Mouse (Mus musculus): ENCODE data around the gene Hdgfl2. TPM values are rescaled to one million over a fixed set of nuclear protein-coding genes. Genes with fewer than 3 reads are reported as not detected.

The Hdgfl2 gene
- polyA plus RNA-seq, 1 experiment from 2014 or later = 65.8 TPM

DNA sequence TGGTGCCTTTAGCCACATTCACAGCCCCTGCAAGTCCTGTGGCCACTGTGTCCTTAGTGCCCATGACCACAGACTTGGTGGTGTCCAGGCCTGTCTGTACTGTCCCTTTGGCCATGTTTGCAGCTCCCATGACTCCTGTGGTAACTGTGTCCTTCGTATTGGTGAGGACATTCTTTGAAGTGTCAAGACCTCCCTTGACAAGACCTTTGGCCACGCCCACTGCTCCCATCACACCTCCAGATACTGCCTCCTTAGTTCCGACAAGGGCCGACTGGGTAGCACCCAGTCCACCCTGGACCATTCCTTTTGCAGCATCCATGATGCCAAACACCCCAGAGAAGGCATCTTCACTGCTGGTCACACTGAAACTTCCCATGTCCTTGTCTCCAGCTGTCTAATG is 27.5 kb downstream of the Hdgfl2 start:
- no peak for ATAC-seq (replicated peaks; ENCODE audit: insufficient number of reproducible peaks, insufficient read depth, low FRiP score, low read depth)

DNA sequence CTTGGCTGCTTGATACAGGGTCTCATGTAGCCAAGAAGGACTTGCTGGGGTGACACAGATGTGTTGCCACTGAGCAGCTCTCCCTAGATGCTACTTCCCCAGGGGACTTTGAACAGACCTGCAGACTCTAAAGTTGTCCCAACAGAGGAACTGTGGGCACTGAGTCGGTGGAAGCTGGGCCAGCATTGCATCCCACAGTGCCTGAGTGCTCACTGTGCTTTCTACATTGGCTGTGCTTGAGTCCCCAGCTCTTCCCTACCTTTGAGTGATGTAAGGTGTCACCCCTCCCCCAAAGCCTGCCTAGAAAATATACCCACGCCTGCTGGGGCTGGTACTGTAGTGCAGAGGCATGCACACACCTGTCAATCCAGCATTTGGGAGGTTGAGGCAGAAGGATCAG is 28.3 kb downstream of the Hdgfl2 start:
- Histone ChIP-seq H3K27me3 (no peaks in the 10 kb centered on the region), H3K4me2 (no peak overlapping the region), H3K4me1 (replicated peaks) (peaks cover 20% of the 10 kb centered on the region), H3K9ac (no peak overlapping the region), H3K4me3 (no peak overlapping the region), H3K27ac (no peak overlapping the region), H3K9me3 (replicated peaks) (no peaks in the 10 kb centered on the region), H3K36me3 (peaks cover 11% of the 10 kb centered on the region; the same call in 1 of the 2 replicates)
- no peak for ATAC-seq (replicated peaks; ENCODE audit: insufficient number of reproducible peaks, insufficient read depth, low FRiP score, low read depth)
- WGBS = 64% methylated on average over 2 of the region's 2 CpGs

More for the DNA sequence above, 27.5 kb downstream of the Hdgfl2 start:
- H3K36me3 ChIP-seq = peaks cover 18% of the 10 kb centered on the region; the same call in 1 of the 2 replicates
- H3K4me3 ChIP-seq = no peak overlapping the region
- H3K4me1 ChIP-seq (replicated peaks) = peaks cover 20% of the 10 kb centered on the region
- H3K27me3 ChIP-seq = no peaks in the 10 kb centered on the region
- no peak overlapping the region for H3K4me2 ChIP-seq
- H3K27ac ChIP-seq = no peak overlapping the region
- WGBS = 75% methylated on average over 4 of the region's 4 CpGs
- no peaks in the 10 kb centered on the region for H3K9me3 ChIP-seq (replicated peaks)
- no peak overlapping the region for H3K9ac ChIP-seq

DNA sequence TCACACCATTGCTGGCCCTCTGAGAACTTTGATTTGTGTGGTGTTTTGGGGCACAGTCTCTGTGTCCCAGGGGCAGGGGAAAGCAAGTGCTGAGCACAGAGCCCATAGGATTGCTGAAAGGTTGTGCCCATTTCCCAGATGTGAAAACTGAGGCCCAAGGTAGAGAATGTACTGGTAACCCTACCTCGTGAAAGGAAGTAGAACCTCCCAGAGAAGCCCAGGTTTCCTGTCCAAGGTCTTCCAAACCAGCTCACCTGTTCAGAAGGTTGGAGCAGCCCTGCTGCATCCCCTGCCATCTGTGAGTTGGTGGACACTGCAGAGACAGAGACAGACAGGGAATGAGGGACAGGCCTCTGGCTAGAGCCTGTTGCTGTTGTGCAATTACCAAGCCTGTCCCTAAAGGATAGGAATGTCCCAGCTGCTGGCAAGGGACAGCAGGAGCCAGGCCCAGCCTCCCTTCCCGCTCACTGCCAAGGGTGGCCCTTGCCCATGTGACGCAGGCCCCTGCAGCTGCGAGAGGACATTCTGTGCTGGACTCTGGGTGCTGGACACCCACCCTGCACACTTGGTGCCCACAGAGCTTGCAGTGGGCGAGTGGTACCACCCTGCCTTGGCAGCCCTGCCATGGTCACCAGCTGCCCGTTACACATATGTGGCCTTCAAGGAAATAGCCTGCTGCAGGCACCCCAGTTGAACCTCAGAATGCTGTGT is 29.1 kb downstream of the Hdgfl2 start:
- H3K4me2 ChIP-seq = no peak overlapping the region

DNA sequence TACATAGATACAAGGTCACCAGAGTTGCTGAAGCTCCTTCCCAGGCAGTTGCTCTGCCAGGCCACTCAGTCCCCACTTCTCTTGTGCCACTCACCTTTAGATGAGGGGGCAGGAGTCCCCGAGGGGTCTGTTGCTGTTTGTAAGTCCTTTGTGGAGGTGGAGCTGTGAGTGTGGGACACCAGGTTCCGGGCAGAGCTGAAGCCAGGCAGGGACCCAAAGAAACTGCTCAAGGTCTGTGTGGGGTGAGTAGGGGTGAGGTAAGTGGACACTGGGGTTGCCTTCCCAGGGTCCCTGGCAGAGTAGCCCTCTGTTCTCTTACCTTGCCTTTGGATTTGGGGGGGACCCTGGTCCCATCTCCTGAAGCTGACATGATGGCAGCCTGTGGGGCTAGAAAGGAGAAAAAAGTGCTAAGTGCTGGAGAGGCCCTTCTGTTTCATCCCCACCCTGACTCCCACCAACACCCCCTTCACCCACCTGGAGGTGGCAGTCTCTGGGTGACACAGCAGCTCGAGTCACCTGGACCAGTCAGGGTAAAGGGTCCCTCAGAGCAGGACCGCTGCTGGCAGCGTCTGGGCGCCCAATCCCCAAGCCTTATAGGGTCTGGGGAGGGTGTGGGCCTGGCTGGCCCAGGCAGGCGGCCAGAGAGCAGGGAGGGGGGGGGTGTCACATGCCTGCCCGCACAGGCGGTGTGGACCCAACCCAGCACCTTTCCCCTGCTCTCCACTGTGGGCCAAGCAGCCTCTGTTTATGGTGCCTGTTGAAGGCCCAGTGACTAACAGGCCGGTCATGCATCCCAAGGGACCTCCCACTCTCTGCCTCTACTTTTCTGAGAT is 30.0 kb downstream of the Hdgfl2 start, which contains the start of gene Plin4:
TSS of gene Plin4 (minus strand) at position 585 of the 833 bp plus-strand sequence.
- ATAC-seq (replicated peaks; ENCODE audit: insufficient number of reproducible peaks, insufficient read depth, low FRiP score, low read depth) = peak; percentile 77

More for the DNA sequence above, 29.1 kb downstream of the Hdgfl2 start:
- Histone ChIP-seq H3K36me3 (0 out of 2 replicates have a peak, but pooled peaks cover 4% of the 10 kb centered on the region), H3K27ac (peak overlapping the region; percentile 63), H3K4me3 (no peak overlapping the region), H3K9ac (0 out of 2 replicates have a peak overlapping the region, but pooled peaks have one; percentile 1), H3K4me1 (replicated peaks) (peaks cover 20% of the 10 kb centered on the region), H3K27me3 (no peaks in the 10 kb centered on the region), H3K9me3 (replicated peaks) (no peaks in the 10 kb centered on the region)
- 68% methylated on average over 6 of the region's 6 CpGs for WGBS
- peak; percentile 64 for ATAC-seq (replicated peaks; ENCODE audit: insufficient number of reproducible peaks, insufficient read depth, low FRiP score, low read depth)

DNA sequence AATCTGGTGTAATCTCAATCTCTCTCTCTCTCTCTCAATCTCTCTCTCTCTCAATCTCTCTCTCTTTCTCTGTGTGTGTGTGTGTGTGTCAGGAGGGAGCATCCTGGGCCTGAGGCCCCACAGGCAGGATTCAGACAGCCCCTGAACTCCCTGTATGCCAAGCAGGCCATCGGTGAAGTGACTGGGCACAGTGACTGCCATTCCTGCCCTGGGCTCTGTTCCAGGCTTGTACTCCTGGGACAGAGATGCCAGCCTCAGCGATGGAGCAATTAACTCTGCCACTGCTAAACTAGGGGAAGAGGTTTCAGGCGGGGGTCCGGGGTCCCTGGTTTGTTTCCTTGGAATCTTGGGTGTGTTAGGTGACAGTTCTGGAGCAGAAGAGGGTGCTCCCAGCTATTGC is 31.1 kb downstream of the Hdgfl2 start:
- Histone ChIP-seq H3K4me2 (no peak overlapping the region), H3K27me3 (no peaks in the 10 kb centered on the region), H3K9ac (no peak overlapping the region), H3K36me3 (no peaks in the 10 kb centered on the region), H3K27ac (no peak overlapping the region), H3K4me3 (no peak overlapping the region), H3K9me3 (replicated peaks) (no peaks in the 10 kb centered on the region), H3K4me1 (replicated peaks) (peaks cover 20% of the 10 kb centered on the region)
- WGBS = 67% methylated on average over 4 of the region's 4 CpGs
- no peak for ATAC-seq (replicated peaks; ENCODE audit: insufficient number of reproducible peaks, insufficient read depth, low FRiP score, low read depth)

More for the DNA sequence above, 30.0 kb downstream of the Hdgfl2 start, which contains the start of gene Plin4:
- Histone ChIP-seq H3K9me3 (replicated peaks) (no peaks in the 10 kb centered on the region), H3K4me3 (0 out of 2 replicates have a peak within 1 kb of the TSS, but pooled peaks have one; percentile 8), H3K4me1 (replicated peaks) (peaks cover 20% of the 10 kb centered on the region), H3K9ac (peak within 1 kb of the TSS; percentile 25; the same call in 1 of the 2 replicates), H3K27ac (peak within 1 kb of the TSS; percentile 63), H3K27me3 (no peaks in the 10 kb centered on the region), H3K36me3 (no peaks in the 10 kb centered on the region), H3K4me2 (peak within 1 kb of the TSS; percentile 33; the same call in 1 of the 2 replicates)
- 41% methylated on average over 10 of the region's 10 CpGs for WGBS

DNA sequence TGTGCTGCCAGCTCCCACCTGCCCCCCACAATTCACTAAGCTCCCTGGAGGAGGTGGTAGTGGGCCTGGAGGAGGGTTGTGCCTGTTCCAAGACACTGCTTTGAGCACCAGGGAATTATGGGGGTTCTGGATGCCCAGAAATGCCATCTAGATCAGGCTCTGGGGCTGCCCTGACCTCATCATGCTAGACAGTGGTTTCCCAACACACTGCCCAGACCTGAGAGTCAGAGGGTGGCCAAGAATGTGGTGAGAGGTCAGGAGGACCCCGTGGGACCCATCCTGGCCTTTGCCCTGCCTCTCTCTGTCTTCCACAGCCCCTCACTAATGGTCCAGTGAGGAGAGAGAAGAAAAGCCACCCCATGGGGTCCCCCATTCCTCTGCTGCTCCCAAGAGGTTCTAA is 31.6 kb downstream of the Hdgfl2 start:
- H3K9ac ChIP-seq = no peak overlapping the region
- 50% methylated on average over 1 of the region's 1 CpGs for WGBS

DNA sequence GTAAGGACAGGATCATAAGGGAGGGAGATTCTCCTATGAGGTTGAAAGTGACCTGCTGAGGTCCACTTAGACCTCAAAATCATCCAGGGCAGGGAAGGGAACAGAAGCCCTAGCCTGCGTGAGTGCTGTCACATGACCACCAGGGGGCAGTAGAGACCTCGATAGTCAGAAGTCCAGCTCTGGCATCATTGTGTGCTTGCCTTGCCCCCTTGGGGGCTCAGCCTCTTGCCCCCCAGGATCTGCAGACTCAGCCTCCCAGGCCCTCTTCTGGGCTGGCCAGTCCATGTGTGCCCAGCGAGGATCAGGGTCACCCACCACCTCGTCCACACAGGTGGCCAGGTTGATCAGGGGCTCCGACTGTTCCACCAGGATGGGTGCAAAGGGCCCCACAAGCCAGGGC is 32.4 kb downstream of the Hdgfl2 start:
- Histone ChIP-seq H3K9me3 (replicated peaks) (no peaks in the 10 kb centered on the region), H3K27me3 (peaks cover 12% of the 10 kb centered on the region; the same call in 1 of the 2 replicates), H3K9ac (no peak overlapping the region), H3K4me2 (no peak overlapping the region), H3K4me1 (replicated peaks) (peaks cover 20% of the 10 kb centered on the region), H3K4me3 (no peak overlapping the region), H3K27ac (no peak overlapping the region), H3K36me3 (no peaks in the 10 kb centered on the region)
- ATAC-seq (replicated peaks; ENCODE audit: insufficient number of reproducible peaks, insufficient read depth, low FRiP score, low read depth) = no peak
- WGBS = 44% methylated on average over 5 of the region's 5 CpGs

More for the DNA sequence above, 31.6 kb downstream of the Hdgfl2 start:
- Histone ChIP-seq H3K27ac (no peak overlapping the region), H3K4me1 (replicated peaks) (peaks cover 20% of the 10 kb centered on the region), H3K4me2 (no peak overlapping the region), H3K9me3 (replicated peaks) (no peaks in the 10 kb centered on the region), H3K4me3 (no peak overlapping the region), H3K36me3 (no peaks in the 10 kb centered on the region), H3K27me3 (0 out of 2 replicates have a peak, but pooled peaks cover 4% of the 10 kb centered on the region)
- ATAC-seq (replicated peaks; ENCODE audit: insufficient number of reproducible peaks, insufficient read depth, low FRiP score, low read depth) = no peak

DNA sequence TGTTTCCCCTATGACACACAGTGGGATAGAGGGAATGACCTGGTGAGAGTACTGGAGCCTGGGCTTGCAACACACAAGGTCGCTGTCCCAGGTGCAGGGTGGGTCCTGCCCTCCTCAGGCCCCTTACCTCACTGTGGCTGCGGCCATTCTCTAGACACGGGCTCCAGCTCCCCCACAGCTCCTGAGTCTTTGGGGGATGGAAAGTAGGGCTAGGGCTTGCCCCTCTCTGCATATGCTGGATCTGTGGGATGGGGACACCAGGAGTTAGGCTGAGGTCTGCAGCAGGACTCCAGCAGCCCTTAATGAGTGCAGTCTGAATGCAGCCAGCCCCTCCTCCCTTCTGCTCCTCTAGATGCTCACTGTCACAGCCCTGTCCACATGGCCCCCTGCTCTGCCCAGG is 33.3 kb downstream of the Hdgfl2 start:
- no peak for ATAC-seq (replicated peaks; ENCODE audit: insufficient number of reproducible peaks, insufficient read depth, low FRiP score, low read depth)
- 71% methylated on average over 3 of the region's 3 CpGs for WGBS
- H3K4me2 ChIP-seq = no peak overlapping the region
- no peak overlapping the region for H3K27ac ChIP-seq
- H3K4me1 ChIP-seq (replicated peaks) = peaks cover 27% of the 10 kb centered on the region
- H3K36me3 ChIP-seq = no peaks in the 10 kb centered on the region
- no peak overlapping the region for H3K9ac ChIP-seq
- peaks cover 19% of the 10 kb centered on the region for H3K27me3 ChIP-seq
- no peak overlapping the region for H3K4me3 ChIP-seq
- H3K9me3 ChIP-seq (replicated peaks) = no peaks in the 10 kb centered on the region

DNA sequence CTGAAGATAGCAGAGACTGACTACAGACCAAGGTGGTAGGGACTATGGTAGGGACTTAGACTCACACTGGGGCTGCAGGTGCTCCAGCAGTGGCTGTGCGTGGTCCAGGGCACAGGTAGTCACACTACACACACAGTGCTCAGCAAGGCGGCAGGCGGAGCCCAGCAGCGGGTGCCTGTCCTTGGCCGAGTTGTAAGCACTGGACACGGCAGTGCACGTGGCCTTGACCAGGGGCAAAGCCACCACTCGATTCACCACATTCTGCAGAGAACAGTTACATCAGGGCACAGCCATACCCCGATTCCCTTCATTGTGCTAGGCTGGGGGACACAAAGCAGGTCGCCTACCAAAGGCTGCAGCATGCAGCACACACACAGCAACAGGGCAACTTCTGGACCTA is 36.8 kb downstream of the Hdgfl2 start:
- Histone ChIP-seq H3K9ac (no peak overlapping the region), H3K27ac (no peak overlapping the region), H3K9me3 (replicated peaks) (no peaks in the 10 kb centered on the region), H3K4me2 (no peak overlapping the region), H3K4me3 (no peak overlapping the region), H3K4me1 (replicated peaks) (peaks cover 22% of the 10 kb centered on the region), H3K27me3 (peaks cover 46% of the 10 kb centered on the region), H3K36me3 (no peaks in the 10 kb centered on the region)
- no peak for ATAC-seq (replicated peaks; ENCODE audit: insufficient number of reproducible peaks, insufficient read depth, low FRiP score, low read depth)
- WGBS = 70% methylated on average over 10 of the region's 10 CpGs

DNA sequence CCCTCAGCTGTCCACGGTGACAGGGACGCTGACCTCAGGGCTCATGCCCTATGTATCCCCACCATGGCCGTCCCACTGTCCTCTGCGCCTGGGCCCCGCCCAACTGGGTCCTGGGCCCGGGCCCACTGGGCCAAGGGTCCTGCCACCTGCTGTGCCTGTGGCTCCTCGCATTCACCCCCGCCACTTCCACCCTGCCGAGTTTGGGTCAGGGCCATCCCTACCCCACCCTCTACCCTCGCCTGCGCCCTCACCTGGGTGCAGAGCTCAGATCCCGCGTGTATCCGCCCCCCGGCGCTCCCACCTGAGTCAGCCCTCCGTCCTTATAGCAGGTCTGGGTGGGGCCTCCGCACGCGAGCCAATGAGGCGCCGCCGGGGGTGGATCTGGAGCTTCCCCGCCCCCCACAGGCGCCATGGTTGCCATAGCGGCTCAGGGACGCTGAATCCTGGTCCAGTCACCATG is 37.8 kb downstream of the Hdgfl2 start, which contains the start of gene Plin5:
TSS of gene Plin5 (minus strand) at position 346 of the 460 bp plus-strand sequence.
- Histone ChIP-seq H3K4me3 (peak within 1 kb of the TSS; percentile 44), H3K9ac (peak within 1 kb of the TSS; percentile 44; the same call in 1 of the 2 replicates), H3K27me3 (peaks cover 57% of the 10 kb centered on the region), H3K27ac (no peak within 1 kb of the TSS), H3K36me3 (no peaks in the 10 kb centered on the region), H3K4me1 (replicated peaks) (peaks cover 22% of the 10 kb centered on the region), H3K4me2 (peak within 1 kb of the TSS; percentile 73), H3K9me3 (replicated peaks) (peaks cover 2% of the 10 kb centered on the region; the same call in 1 of the 2 replicates)
- peak; percentile 40; the same call in 1 of the 2 replicates for ATAC-seq (replicated peaks; ENCODE audit: insufficient number of reproducible peaks, insufficient read depth, low FRiP score, low read depth)
- 3% methylated on average over 27 of the region's 27 CpGs for WGBS

DNA sequence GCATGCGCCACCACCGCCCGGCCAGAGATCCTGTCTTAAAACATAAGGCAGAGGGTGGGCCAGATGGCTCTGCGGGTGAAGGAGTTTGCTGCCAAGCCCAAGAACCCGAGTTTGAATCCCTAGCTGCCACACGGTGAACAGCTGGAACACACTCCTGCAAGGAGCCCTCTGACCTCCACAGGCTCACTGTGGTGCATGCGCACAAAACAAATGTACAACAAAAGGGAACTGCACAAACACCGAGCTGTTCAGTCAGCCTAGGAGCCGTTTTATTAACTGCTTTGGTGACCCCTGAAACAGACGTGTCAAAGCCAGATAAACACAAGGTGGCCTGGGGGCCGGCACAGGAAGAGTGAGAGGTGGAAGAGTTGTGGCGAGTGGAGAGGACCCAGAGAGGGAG is 40.0 kb downstream of the Hdgfl2 start:
- Histone ChIP-seq H3K36me3 (no peaks in the 10 kb centered on the region), H3K27me3 (peaks cover 78% of the 10 kb centered on the region), H3K27ac (no peak overlapping the region), H3K4me1 (replicated peaks) (peaks cover 29% of the 10 kb centered on the region), H3K4me3 (peak overlapping the region; percentile 40), H3K4me2 (peak overlapping the region; percentile 64), H3K9me3 (replicated peaks) (peaks cover 7% of the 10 kb centered on the region; the same call in 1 of the 2 replicates), H3K9ac (no peak overlapping the region)
- WGBS = 34% methylated on average over 12 of the region's 12 CpGs
- no peak for ATAC-seq (replicated peaks; ENCODE audit: insufficient number of reproducible peaks, insufficient read depth, low FRiP score, low read depth)
